Mouse (Mus musculus): ENCODE measurements around the gene Tmem184b.

Tmem184b gene

DNA sequence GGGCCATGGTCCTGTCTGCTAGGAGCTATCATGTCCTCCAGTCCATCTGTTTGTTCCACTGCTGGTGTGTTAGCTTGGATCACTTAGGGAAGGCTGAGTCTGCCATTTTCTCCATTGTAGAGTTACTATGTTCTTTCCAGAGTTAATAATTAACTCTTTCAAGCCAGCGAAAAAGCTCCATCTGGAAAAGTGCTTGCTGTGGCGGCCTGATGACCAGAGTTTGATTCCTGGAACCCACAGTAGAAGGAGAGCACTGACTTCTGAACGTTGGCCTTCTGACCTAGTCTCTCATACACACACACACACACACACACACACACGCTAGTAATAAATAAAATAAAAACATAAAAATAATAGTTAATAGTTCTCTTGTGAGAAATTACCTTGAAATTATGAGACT is 58.7 kb downstream of the Tmem184b start:
- DNase-seq (ENCODE audit: low spot score in 2 of 2), result no peak

DNA sequence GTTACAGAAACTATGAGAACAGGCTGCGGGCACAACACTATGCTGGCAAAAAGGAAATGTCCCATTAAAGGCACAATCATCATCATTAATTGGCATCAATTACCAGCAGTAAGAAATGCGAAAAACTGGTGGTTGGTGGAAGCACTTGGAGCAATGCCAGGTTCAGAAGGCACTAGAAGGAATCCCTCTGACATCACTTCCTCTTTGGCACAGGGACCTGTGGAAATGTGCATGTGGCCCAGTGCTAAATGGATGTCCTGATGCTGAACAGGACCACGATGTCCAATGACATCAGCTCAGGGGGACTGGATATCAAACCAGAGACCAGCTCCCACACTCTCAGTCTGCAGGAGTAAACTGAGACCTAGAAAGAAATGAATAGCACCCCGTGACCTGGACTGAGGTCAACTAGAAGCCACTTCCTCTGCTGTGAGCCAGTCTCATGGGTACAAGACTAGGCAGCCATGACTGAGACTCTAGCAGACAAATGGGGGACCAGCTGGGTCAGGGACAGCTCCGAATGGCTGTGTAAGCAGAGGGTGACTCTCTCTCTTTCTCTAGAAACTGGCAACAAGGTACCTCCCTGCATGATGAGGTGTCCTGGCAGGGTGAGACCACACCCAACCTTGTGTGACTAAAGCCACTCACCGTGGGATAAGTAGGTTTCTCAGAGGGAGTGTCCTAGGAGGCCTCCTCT is 60.6 kb downstream of the Tmem184b start:
- DNase-seq (ENCODE audit: low spot score in 2 of 2), result no peak

DNA sequence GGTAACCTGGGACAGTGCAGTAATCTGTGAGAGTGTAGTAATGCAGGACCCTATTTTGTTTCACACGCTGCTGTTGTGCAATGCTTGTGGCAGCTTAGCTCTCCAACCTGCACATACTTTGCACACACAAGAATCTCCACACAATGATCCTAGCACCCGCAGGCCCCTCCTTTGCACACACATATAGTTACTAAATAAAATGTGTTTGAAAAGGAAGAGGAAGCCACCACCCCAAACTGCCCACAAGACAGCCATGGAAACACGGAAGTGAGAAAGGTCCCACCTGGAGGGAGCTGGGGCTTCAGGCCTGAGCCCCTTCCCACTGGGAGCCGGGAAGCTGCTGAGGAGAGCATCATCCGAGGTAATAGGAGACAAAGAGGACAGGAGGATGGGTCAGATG is 64.4 kb downstream of the Tmem184b start:
- DNase-seq (ENCODE audit: low spot score in 2 of 2), result no peak

DNA sequence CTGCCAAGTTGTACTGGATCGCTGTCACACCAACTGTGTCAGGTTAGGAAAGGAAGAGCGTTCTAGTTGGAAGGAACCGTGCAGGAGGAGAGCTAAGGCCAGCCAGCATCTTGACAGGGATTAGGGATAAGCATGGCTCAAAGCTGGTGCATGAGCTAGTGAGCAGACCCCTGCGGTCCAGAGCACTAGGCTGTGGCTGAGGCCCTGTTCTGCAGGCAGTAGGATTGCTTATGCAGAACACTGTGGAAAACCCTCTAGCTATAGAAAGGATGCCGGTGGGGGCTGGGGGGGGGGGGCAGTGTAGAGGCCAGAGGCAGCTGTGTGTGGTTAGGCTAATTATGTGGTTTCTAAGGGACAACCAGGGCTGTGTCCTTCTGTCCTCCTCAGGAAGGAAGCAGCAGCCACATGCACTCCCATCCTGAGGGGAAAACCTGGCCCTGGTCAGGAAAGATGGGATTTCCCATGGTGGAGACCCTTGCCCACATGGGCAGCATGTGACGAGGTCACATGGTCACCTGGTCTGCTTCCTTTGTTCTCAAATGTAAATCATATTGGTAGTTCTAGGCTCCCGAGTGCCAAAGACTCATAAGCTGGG is 68.2 kb downstream of the Tmem184b start:
- no peak for DNase-seq (ENCODE audit: low spot score in 2 of 2)

DNA sequence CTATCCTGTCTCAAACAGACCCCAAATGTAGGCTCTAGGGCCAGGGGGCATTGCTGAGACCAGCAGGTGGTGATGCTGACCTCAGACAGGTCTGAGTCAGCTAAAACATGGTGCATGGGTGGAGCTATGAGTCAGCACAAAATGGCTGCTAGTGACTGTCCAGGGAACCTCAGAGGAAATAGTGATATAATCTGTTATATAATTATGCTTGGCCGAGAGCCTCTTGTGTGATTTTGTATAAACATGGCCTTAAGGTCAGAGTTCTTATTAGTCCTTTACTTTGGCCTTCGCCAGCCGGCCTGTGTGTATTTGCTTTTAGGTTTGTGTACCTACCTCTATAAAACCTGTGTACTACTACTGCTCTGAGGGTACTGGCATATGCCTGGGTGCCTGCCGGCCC is 70.0 kb downstream of the Tmem184b start:
- no peak for DNase-seq (ENCODE audit: low spot score in 2 of 2)

DNA sequence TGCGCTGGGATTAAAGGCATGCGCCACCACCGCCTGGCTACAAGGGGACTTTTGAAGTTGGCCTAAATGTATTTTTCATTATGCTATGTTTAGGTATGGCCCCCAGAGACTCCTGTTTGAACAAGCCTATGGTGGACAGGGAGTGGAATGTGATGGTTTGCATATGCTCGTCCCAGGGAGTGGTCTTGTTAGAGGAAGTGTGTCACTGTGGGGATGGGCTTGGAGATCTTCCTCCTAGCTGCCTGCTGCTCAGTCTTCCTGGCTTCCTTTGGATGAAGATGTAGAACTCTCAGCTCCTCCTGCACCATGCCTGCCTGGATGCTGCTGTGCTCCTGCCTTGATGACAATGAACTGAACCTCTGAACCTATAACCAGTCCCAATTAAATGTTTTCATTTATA is 72.8 kb downstream of the Tmem184b start:
- no peak for DNase-seq (ENCODE audit: low spot score in 2 of 2)

DNA sequence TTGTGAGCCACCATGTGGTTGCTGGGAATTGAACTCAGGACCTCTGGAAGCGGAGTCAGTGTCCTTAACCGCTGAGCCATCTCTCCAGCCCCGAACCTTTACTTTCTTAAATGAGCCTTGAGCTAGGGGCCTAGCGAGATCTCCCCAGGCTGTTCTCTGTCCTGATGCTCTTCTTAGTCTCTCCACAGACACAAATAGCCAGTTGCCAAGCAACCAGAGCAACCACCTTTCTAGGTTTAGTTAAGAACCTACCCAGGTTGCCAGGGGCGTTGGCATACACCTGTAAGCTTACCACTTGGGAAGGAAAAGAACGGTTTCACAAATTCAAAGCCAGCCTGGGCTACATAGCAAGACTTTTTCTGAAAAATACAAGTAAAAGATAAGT is 73.4 kb downstream of the Tmem184b start:
- no peak for DNase-seq (ENCODE audit: low spot score in 2 of 2)

DNA sequence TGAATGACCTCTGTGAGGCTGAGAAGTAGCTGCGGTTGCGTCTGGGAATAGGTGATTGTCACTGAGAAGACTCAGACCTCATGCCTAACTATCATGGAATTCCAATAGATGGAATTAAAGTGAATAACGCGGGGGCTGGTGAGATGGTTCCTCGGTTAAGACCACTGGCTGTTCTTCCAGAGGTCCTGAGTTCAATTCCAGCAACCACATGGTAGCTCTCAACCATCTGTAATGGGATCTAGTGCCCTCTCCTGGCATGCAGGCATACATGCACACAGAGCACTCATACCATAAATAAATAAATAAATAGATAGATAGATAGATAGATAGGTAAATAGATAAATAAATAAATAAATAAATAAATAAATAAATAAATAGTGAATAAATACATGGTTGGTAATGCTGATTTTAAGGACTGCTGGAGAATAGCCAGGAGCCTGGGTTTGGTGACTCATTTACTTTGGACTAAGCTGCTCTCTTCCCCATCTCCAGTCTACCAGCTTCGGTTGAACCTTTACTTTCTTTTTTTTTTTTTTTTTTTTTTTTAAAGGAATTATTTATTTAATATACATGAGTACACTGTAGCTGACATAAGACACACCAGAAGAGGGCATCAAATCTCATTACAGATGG is 73.9 kb downstream of the Tmem184b start:
- no peak for DNase-seq (ENCODE audit: low spot score in 2 of 2)

DNA sequence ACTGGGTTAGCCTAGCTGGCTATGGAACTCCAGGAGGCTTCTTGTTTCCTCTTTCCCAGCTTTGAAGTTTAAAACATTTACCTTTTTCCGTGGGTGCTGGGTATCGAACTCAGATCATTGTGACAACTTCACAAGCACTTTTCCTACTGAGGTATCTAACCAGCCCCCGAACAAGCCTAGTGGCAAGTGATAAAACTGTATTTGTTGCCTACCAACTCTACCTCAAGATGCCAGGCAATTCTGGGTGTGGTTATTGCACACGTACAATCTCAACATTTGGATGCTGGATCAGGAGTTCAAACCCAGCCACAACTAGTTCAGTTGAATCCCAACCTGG is 74.5 kb downstream of the Tmem184b start:
- DNase-seq (ENCODE audit: low spot score in 2 of 2), result no peak

DNA sequence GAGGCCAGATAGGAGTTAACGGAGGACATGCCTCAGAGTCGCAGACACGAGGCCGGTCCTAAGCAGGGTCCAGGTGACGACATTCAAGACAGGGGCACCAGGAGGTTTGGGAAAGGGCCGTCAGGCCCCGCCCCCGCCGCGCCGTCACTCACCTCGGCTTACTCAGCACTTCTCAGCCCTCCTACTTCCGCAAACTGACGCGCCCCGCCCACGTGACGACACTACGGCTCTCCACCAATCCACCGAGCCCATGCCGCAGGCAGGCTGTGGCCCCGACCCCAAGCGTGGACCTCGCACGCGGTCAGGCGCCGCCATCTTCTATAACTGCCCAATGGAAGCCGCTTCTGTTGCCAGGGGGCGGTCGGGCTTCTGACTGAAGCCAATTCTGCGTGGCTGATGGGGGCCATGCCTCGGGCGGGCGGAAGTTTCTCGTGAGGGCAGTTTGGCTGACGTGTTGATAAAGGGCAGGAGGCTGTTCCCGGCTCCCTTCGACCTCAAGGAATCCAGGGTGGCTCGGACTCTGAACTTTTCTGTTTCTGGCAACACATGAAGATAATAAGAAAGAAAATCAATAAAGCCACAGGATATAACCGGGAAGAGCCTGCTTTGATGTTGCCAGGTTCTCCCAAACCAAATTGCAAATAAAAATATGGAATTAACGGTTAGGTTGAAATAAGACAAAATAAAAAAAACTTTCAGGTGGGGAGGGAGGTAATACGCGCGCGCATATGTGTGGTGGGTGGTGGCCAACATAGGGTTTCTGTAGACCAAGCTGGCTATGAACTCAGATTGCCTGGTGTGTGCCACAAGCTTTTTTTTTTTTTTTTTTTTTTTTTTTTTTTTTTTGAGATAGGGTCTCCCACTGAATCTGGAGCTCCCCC is 75.1 kb downstream of the Tmem184b start, which contains the start of gene Pla2g6:
Gene Pla2g6 (minus strand): TSS at position 333 of the 881 bp plus-strand sequence.
- peak; percentile 99 for DNase-seq (ENCODE audit: low spot score in 2 of 2)

DNA sequence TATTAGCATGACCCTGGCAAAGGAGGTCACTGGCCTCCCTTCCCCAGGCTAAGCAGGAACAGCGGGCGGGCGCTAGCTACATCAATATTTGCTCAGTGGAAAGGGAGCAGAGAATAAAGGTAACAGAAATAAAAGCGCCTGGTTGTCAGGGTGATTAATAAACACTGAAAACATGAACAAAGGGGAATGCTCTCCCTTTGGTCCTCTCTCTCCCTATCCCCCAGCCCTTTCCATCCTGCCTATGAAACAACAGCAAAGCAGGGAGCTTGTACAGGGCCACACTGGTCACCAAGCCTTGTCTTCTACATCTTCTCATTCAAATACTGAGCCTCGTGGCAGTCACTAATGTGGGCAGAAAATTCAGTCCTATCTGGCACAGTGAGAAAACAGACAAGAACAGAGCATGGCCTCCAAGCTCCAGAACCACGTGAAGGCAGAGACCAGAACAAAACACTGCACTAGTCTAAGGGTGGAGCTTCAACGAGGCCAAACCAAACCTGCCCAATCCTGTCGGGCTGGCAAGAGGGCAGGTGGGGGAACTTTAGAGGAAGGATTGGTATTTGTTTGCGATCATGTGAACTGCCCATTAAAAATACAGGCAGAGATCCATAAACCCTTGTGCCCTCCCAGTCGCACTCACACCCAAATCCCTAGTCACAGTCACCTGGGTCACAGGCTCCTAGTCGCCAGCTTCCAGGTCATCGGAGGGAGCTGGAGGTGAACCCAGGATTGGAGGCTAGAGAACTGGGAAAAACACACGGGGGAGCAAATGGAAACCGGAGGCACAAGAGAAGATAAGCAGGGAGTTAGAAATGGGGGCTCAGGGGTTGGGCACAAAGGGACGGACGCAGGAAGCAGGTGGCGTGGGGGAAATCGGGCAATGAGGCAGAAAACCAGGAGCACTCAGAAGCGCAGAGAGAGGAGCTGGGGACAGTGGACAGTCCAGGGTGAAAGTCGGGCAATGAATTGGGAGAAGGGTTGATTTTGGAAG is 76.1 kb downstream of the Tmem184b start:
- peak in 1 of 2 experiments; percentile 38 for DNase-seq (ENCODE audit: low spot score in 2 of 2)

DNA sequence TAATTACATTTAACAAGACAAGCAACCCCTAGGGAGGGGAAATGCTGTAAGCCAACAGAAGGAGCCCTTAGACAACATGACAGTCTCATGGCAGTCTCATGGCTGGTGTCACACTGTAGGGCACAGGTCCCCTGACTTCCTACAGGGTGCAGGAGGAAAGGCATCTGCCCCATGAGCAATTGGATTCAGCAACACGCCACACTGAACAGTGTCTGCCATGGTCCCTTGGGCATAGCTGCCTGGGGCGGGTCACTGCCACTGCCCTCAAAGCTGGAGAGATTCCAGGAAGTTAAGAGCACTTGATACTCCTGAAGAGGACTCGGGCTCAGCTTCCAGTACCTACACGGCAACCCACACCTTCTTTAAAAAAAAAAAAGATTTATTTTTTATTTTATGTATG is 77.1 kb downstream of the Tmem184b start:
- no peak for DNase-seq (ENCODE audit: low spot score in 2 of 2)

DNA sequence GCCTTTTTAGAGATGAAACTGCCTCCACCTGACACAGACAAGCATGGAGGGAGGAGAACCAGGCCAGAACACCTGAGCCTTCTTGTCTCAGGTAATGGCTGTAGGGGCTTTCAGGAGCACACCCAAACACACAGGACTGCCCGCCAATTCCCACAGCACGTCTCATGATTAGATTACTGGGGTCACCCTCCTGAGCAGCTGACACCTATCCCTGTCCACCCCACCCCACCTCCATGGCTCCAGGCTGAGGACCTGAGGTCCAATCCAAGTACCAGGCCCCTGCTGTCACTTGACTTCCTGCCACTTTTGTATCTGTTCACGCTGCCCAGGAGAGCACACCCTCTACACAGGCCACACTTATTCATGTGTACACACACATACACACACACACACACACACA is 77.6 kb downstream of the Tmem184b start:
- DNase-seq (ENCODE audit: low spot score in 2 of 2), result no peak

DNA sequence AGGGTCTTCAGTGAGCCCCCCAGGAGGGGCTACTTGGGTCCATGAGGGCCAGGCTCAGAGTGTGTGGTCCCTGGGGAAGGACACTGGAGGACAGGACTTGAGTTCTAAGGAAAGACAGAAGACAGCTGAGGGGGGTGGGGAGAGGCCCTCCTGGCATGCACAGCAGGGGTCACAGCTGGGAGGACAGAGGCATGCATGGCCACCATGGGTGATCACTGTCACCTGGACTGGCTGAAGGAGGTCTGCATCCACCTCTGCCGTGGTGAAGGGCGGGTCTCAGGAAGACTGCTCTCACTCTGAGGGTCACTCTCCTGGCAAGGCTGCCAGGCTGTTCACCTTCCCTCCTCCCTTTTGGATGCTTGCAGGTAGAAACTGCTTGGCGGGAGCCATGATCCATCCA is 79.0 kb downstream of the Tmem184b start:
- no peak for DNase-seq (ENCODE audit: low spot score in 2 of 2)

DNA sequence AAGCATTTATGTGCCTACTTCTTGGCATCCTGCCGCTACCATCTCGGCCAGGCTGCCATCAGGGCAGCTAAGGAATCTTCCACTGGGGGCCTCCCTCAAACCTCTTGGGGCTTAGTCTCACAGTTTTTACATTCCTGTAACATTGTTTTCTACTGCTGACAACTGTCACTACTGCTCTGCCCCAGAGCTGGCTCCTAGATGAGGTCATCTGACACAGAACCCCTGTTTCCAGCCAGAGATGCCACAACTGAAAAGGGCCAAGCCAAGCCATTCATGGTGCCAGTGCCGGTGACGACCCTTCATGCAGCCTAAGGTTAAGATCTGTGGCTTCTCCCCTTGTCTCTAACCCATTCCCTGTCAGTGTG is 79.6 kb downstream of the Tmem184b start:
- DNase-seq (ENCODE audit: low spot score in 2 of 2), result no peak

DNA sequence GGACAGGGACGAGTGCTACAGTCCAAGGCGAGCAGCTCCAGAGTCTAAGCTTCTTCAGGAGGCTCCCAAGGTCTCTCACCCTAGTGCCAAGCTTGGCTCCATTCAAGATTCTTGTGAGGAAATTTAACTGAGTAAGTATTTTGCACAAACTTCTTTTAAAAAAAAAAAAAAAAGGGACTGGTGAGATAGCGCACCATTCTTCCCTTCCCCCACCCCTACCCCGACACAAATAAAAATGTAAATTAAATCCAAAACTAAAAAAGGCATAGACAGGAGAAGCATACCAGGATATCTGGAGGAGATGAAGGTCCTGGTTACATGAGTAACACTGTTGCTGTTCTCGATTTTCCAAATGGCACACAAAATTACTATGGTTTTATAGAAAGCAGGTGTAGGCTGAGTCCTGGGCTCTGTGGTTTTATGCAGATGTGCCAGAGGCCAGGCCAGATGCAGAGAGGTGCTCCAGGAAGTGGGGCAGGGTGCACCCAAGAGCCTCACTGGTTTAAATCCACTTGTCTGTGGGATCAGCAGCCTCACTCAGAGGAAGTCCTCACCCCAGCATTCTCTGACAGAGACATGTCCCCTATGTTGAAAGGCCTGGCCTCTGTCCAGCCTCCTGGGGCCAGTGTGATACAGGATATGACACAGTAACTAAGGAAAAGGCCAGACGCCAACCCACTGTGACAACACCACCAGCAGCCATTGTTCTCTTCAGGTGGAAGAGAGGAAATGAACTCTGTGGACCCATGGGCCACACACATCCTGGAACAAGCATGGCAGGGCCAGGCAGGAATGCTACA is 80.2 kb downstream of the Tmem184b start:
- peak; percentile 63 to 66 for DNase-seq (ENCODE audit: low spot score in 2 of 2)

DNA sequence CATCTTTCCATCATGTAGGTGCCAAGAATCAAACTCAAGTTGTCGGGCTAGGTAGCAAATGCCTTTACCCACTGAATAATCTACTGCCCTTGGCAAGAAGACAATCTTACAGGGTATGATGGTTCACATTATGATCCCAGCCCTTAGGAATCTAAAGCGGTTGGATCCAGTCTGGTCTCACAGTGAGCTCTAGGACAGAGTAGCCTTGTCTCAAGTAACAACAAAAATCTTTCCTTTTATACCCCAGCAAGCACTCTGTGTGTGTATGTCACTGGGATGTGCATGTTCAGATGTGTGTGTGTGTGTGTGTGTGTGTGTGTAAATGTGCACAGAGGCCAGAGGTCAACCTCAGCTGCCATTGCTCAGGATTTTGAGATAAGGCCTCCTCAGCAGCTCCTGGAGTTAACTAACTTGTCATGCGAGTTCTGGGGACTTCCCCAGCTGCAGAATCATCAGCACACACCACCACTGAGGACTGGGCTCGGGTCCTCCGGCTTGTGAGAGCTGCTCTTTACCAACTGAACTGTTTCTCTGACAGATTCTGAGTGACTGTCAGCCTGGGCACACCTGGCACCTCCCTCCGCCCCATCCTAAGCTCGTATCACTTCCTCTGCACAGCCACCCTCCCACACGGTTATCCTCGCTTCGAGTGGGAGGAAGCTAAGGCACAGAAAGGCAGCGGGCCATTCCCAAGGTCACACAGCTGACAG is 80.9 kb downstream of the Tmem184b start:
- no peak for DNase-seq (ENCODE audit: low spot score in 2 of 2)

DNA sequence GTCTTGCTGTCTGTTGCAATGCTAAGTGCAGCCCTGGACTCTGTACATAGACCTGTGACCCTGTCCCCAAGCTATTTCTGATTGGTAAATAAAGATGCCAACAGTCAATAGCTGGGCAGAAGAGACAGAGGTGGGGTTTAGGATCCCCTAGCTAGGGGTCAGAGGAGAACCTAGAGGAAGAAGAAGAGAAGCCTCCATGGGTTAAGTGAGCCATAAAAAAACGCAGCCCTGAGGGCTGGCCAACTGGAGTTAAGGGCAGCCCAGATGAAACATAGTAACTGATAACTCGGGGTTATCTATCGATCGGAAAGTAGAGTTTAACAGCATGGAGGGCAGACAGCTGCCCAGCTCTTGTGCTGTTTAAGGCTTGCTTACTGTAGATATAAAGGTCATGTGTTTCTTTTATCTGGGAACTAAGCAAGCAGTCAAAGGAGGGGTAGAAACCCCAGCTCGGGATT is 81.6 kb downstream of the Tmem184b start:
- no peak for DNase-seq (ENCODE audit: low spot score in 2 of 2)

DNA sequence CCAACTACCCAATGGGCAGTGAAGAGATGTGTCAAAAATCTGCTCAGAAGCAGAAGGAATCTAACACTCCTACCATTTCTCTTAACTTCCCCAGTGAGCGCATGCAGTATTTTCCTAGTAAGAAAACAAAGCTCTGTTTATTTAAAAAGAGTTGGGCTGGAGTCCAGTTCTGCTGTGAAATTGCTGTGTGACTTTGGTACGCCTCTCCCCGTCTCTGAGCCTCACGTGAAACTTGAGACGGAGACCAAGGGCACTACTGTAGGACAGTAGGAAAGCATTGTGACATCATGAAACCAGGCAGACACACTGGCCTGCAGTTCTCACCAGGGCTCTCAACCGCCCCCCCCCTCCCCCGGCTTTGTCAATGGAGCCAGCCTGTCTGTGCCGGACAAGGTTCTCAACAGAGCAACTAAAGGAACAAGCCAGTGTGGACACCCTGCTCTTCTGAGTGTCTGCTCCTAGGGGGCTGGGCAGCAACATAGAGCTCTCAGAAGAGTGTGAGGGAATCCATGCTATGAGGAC is 89.5 kb downstream of the Tmem184b start:
- peak in 1 of 2 experiments; percentile 21 for DNase-seq (ENCODE audit: low spot score in 2 of 2)

Measured in right cerebral cortex, postnatal 10 days (tissue).